Mouse (Mus musculus): ENCODE results near the gene Spo11.
A peak's percentile ranks its signal among the peaks of the same experiment; 100 is the strongest.

The Spo11 gene

DNA sequence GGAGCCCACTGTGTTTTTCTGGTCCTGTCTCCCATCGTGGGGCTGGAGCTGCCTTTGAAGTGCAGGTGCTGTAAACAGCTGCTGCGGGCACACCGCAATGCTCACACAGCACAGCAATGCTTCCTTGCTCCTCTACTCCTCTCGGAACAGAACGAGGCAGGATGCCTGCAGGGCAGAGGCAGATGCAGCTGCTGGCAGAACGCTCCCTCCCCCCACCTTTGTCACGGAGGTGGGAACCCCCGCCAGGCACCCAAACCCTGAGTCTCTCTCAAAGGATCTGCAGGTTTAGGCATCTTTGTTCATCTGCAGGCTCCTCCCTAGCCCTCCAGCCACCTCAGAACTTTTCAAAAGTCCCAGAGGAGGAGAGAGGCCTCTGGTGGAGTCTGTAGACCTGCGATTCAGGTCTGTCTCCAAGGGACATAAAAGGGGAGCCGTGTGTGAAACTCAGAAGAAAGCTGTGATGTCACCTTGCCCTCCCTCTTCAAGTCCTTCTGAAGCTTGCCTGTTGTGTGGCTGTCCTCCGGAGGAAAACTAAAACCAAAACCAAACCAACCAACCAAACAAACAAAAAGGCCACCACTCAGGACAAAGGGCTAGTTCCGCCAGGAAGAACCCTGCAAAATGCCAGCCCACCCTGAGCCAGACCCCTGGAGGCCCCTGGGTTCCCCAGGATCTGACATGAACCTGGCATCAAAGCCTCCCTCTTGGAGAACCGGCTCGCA lies at the start of gene Spo11:
TSS of gene Spo11 (plus strand) at position 292 of the 722 bp plus-strand sequence.
- peak; percentile 82 for DNase-seq (ENCODE audit: low read depth, low spot score)

DNA sequence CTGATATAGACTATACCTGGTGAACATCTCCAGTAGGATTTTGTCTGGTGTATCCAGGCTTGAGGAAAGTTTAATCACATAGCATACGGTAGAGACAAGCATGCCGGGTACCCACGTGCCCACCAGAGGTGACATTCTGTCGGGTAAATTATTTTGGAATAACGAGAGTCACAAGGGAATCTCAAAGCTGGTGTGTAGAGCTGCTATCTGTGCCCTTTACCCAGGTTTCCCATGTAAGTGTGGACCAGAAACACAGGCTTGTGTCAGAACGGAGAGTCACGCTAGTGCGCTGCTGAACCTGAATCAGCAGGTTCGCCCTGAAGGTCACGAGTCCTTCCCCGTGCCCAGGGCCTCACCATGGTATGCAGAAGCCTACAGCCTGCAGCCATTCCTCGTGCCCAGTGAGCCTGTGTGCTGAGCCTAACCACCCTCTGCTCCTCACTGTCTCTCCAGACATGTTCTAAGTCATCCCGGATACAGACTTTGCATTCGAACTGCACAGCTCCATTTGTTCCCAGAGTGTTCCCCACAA lies 47.5 kb upstream of the Spo11 start:
- no peak for DNase-seq (ENCODE audit: low read depth, low spot score)

DNA sequence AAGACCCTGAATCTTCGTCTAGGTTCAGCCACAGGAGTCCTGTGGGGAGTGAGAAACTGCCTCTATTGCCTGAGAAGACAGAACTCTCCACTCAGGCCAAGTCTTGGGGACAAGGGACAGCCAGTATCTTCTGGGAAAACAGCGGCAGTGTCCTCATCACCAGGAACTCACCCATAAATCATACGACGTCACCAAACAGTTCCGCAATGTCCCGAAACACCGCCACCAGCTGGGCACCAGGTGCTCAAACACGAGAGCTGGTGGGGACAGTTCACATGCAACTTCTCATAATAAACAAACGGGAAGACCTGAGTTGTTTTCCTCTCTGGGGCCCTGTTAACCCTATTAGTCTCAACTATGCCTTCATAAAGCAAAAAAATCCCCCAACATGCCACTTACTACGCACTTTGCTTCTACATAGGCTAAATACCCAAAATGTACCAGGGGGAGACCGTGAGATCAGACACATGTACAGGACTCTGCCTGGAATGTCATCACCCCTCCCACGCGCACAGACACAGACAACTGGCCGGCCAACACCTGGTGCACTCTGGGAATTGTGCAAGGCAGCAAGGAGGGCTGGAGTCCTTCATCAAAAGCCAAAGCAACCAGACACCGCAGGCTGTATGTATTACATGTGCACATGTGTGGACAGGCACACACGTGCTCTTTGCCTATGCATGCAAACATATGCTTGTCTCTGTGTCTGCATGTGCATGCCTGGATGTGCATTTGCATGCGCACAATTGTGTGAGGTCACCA lies 46.2 kb upstream of the Spo11 start:
- DNase-seq (ENCODE audit: low read depth, low spot score) = no peak

DNA sequence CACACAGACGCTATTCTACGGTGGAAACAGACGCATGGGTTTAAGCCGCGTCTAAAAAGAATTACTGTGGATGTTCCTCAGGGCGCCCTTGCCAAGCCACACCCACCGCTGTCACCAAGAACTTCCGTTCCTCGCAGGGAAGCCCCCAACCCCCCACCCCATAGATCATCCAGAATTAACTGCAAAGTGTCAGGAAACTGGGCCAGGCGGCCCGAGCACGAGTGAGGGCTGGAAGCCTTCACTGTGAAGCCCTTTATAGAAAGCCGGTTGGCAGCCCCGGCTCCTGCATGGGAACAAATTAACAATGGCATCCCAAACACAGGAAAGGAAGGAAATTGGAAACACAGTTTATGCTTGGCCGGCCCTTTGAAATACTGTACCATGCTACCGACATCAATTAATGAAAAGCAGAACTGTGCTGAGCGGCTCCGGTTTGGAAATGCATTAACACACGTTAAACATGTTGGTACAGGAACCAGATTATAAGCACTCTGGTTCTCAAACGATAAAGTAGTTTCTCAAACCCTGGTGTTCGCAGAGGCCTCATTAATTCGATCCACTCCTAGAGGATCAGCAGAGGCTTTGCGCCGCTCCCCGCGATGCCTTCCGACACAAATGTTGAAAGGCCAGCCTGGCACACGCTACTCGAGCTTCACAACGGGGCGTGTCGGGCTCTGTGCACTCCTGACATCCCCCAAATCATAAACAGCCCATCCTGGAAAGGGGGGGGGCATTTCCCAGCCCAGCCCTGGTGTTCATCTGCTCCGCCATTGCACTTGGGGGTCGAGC lies 43.7 kb upstream of the Spo11 start:
- DNase-seq (ENCODE audit: low read depth, low spot score) = peak; percentile 55

DNA sequence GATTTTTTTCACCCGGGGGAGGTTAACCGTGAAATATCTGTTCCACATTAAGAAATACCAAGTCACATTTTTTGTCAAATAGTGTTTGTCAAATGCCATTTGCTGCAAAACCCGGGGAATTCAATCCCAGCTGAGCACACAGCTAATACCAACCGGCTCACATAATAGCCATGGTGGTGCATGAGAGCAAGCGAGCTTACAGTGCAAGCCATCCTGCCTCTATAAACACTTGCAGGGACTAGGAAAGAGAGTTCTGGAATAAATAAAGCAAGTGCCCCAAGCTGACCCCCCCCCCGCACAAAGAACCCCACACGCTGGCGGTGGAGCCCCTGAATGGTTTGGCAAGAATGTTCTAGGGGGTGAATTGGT lies 43.1 kb upstream of the Spo11 start:
- DNase-seq (ENCODE audit: low read depth, low spot score) = no peak

DNA sequence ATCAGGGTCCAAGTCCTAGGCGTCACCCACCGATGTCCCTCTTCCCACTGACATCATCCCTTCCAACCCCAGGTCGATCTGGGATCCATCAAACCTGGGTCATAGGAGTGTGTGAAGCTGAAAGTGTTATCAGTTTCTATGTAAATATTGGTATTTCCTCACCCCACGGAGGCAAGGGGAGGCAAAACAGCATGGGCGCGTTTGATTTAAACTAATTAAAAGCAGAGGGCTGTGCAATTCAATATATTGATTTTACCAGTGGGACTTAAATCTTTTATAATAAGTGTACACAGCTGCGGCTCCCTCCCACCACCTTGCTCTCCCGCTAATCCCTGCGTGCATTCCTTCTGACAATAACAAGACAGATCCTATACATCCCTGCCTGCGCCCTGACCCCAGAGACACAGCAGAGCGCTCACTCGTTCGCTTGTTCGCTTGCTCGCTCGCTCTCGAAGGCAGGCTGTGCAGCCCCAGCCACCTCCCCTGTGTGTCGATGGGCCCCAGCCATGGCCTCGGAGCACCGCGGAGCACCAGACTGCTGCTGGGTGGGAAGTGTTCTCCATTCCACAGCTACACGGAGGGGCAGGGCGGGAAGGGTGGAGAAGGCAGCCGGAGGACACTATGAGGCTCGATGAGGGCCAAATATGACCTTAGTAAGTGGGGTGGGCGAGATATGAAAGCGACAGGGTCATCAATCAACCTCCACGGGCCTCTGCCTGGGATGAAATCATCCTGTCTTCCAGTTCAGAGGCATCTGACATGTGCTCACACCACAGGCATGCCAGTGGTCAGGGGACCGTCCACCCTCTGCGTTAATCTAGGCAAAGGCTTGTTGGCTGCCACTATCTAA lies 42.4 kb upstream of the Spo11 start:
- no peak for DNase-seq (ENCODE audit: low read depth, low spot score)

DNA sequence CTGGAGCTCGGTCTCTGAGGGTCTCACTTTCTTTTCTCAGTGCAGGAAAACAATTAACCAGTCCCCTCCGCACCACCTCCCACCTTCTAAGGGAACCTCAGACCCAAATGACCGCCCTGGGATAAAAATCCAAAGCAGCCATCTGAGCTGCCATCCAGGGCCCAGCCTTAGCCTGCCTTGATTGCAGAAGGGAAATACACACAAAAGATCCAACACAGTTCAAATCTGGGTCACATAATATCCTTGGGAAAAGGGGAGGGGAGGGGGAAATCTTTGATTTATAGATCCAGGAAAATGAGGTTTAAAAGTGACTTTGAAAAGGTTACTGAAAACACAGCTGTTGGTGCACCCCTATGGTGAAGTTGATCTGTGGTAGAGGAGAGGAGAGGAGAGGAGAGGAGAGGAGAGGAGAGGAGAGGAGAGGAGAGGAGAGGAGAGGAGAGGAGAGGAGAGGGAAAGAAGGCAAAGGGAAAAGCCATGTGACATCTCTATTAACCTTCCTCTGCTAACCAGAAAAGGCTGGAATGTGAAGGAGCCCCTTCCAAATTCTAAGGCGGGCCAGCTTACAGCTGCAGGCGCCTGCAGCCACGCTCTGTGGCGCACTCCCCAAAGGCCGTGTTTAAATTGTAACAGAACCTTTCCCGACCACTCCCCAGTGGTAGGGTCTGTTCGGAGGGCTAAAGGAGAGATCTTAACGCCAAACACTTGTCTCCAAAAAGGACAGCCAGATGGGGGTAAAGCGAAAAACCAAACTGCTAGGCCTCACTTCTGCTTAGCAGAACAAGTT lies 41.5 kb upstream of the Spo11 start:
- no peak for DNase-seq (ENCODE audit: low read depth, low spot score)

DNA sequence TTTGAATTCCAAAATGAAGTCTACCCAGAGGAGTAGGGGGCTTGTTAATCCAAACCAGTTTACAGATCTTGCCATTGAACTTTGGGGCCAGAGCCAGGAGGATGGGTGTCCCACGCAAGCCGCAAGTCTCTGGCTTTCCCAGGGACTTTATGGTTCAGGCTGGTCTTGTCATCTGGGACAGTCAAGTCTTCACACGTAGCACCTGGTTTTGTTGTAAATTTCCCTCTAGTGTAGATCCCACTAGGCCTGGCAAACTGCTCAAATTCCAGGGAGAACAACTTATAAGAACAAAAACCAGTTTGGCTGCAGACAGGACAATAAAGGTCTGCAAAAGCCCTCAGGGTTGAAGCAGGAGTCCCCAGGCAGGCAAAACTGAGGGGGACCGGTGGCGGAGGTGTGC lies 40.7 kb upstream of the Spo11 start:
- no peak for DNase-seq (ENCODE audit: low read depth, low spot score)

DNA sequence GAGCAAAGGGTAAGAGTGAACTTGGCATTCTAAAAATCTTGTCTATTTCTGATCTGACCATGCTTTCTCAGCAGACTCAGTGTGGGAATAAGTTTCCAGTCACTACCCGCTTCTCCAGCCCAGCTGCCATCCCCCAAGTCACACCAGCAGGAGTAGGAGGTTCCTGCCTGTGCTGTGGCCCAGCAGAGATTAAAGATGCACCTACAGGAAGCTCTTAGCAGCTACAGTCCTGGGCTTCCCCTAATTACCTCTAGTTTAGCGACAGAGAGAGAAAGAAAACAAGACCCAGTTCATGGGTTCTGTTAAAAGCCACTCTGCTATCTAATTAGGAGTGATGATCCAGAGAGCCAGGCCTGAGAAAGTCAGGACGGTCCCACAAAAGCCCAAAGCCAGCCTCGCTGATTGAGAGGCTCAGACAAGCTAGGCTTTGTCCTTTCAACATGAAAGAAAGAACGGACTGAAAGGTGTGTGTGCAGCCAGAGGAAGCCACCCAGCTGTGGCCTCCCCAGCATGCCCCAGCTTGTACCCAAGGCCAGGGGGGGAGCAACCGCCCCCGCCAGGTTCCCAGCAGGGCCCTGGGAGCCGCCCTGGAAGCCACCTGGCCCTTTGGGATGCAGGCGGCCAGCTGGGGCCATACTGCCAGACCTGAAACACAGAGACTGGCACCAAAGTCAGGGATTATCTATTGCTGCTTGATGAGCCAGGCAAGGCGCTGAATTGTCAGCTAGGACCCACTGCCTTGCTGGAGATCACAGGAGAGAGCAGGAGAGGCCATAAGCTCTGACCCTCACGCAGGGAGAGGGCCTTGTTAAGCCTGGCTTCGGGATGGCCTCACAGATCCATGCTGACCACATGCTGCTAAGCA lies 39.9 kb upstream of the Spo11 start:
- DNase-seq (ENCODE audit: low read depth, low spot score) = peak; percentile 73

DNA sequence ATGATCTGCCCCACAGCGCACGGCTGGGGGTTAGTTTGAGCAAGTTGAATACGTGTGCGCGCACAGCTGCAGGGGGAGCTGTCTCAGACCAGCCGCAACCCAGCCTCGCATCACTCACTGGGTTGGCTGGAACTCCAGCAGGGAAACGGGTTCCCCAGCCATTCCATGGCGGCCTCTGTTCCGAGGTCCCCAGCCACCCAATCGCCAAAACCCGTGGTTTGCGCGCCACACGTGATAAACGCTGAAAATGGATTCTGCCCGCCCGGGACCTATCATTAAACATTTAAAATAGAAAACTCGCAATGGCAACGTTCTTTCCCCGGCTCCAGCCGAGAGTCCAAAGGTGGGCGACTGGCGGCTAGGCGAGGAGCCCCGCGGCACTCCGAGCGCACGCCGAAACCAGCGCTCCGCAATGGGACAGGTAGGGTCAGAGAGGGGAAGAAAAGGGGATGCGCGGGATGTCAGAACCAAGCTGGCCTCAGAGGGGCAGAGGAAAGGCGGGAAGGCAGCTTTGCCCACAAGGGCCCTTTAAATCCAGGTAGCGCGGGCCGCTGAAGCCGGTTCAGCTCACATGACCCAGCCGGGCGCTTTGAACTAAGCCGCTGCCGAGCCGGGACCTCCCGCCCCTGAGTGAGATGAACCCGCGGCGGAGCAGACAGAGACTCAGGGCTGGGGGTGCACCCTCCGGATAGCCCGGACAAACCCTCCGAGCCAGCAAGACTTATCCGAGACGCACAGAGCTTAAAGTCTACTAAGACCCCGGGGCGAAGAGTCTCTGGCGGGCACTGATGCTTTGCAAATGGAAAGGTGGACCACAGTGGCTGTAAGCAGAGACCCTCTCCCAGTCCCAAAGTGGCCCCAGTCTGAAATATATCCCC lies 38.5 kb upstream of the Spo11 start:
- peak; percentile 60 for DNase-seq (ENCODE audit: low read depth, low spot score)

DNA sequence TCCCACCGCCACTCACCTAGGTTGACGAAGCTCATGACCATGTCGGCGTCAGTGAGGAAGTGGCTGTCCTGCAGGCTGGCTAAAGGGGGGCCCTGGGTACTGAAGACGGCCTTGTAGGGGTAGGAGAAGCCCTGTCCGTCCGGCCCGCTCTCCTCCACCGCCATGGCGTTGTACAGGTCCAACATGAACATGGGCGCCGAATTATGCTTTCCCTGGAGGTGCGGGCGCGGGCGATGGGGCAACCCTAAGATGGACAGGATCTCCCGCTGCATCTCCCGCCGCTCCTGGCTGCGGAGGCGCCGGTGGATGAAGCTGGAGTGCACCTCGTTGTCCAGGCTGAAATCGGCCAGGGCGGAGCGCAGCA lies 37.9 kb upstream of the Spo11 start:
- DNase-seq (ENCODE audit: low read depth, low spot score) = no peak

DNA sequence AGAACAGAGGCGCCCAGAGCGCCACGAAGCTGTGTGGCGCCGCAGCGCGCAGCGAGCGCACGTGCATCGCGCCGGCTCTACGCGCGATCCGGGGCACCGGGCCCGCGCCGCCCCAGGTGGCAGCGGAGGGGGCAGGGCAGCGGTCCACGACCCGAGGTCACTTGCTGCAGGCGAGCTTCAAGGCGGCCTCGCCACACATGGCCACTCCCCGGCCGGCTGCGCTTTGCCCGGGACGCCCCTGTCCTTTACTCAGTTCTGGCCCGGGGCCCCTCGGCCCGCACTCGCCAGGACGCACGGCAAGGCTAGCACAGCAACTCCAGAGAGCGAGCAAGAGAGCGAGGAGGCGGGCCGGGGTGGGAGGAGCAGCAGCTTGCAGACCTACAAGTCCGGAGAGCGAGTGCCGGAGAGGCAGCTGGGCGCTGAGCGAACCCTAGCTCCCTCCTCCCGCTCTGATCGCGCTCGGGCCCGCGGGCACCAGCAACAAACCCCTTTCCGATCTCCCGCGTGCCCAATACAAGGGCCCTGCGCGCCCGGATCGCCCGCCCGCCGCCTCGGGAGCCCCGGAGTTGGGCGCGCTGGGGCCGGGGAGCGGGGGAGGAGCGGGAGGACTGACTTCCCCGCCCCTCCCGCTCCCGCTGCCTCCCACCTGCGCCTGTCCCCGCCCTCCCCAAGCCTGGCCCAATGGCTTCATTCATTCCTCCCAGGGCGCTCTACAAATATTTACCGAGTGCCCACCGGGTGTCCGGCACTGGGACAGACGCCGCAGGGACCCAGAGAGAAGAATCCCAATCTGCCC lies 37.3 kb upstream of the Spo11 start, which contains the start of gene Bmp7:
TSS of gene Bmp7 (minus strand) at position 319 of the 796 bp plus-strand sequence.
- DNase-seq (ENCODE audit: low read depth, low spot score) = peak; percentile 86

DNA sequence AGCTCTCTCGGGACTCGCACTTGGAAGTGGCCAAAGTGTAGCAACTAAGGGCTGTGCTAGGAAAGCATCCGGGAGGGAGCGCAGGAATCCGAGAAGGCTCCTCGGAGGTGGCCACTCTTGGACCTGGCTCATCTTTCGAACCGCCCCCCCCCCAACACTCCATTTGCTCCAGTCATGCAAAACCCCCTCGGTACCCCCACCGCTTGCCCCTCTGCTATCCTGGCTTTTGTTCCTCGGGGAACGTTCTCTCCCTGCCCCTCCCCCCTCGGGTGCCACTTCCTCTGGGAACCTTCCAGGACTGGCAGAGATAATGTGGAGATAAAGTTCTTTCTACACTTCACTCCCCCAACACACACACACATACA lies 36.7 kb upstream of the Spo11 start:
- no peak for DNase-seq (ENCODE audit: low read depth, low spot score)

DNA sequence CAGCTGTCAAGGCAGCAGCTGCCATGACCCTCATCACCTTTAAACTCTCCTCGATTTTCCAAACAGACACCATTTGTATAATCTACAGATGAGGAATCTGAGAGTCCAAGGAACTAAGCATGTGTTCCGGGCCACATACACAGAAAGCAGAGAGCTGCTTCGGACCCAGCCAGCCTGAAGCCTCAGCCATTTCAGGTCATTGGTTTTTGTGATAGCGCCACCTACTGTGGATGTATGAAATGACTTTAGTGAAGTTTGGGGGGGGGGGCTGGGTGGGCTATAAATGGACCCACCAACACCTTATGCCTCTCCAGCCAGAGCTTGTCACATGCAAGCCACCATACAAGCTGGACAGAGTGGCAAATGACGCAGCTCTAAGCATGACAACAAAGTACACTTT lies 28.4 kb upstream of the Spo11 start:
- DNase-seq (ENCODE audit: low read depth, low spot score) = peak; percentile 57

DNA sequence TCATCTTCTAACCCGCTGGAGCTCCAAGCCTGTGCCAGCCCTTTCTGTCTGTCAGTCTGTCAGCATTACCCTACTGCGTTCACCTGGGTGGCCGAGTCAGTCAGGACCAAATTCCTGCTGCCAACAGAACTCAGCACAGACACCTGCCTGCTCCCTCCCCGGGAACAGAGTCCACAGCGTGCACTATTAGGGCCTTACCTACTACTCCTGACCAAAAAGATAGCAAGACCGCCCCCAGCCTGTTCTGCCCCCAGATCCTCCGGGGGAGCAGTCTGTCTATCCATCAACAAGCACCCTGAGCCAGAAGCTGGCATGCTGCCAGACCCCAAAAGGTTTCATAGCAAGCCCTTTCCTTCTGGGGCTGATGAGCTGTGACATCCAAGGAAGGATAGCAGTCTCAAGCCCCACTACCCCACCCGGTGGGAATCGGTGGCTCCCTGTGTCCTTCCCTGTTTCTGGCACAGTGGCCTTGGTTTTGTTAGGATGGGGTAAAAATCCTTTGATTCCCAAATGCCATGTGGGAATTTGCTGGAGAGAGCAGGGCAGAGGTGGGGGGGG lies 27.3 kb upstream of the Spo11 start:
- DNase-seq (ENCODE audit: low read depth, low spot score) = no peak

DNA sequence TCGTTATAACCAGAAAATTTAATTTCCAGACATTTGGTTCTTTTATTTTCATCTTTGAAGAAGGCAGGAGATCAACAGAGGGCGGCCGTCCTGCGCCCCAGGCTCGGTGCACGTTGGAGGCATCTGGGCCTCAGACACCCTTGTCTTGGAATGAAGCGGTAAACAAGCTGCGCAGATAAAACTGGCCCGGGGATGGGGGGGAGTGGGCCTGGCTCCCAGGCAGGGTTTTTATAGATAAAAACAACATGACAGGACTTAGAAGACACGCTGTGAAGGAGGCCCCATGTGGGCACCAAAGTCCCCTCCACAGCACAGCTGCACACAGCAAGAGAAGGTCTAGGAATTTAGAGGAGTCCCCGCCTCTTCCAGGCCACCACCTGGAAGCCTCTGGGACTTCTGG lies 26.8 kb upstream of the Spo11 start:
- DNase-seq (ENCODE audit: low read depth, low spot score) = no peak

DNA sequence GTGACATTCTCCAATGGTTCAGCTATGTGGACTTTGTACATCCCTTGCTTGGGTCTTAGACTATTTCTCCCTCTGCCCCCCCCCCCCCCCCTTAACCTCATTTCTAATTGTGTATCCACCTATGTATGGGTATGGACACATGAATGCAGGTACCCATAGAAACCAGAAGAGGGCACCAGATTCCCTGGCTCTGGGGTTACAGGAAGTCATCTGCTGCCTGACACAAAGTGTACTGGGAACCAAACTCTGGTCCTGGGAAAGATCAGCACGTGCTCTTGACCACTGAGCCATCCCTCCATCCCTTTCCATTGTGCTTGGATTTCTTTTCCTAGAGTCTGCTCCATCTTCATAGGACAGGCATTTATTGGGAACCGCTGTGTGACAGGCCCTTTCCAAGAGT lies 25.5 kb upstream of the Spo11 start:
- peak; percentile 25 for DNase-seq (ENCODE audit: low read depth, low spot score)
